In genomic region chrX:103722437-103722836, GRCm38 (mm10) we compare ENCODE assay signal across 23 mouse cellular contexts.
DNase-seq lines count a peak whose midpoint lies in the region; ATAC-seq and TF ChIP-seq lines count a peak whose summit lies in the region.
"Had no signal": no experiment of that assay in that cellular context is flagged by ENCODE, and none has a peak within 500 bp of the region (broad histone marks: within the 10 kb centered on the region; RNA-seq: fewer than 3 reads in every experiment).

No protein-coding gene starts in this region.

- no peak overlapping the region for H3K9ac ChIP-seq in kidney, embryonic 16.5 days (replicated peaks; ENCODE audit: low read length)
- H3K9ac ChIP-seq in liver, embryonic 15.5 days, result no peak overlapping the region
- H3K9ac ChIP-seq: embryonic facial prominence, embryonic 13.5 days; forebrain, embryonic 12.5 days; hindbrain, embryonic 13.5 days; midbrain, embryonic 15.5 days; neural tube, embryonic 12.5 days had no signal

- no peak overlapping the region for H3K4me2 ChIP-seq in kidney, embryonic 16.5 days (replicated peaks; ENCODE audit: low read depth, low read length)
- no peak overlapping the region for H3K4me2 ChIP-seq in liver, embryonic 15.5 days
- H3K4me2 ChIP-seq: embryonic facial prominence, embryonic 13.5 days; forebrain, embryonic 12.5 days; hindbrain, embryonic 13.5 days; midbrain, embryonic 15.5 days; neural tube, embryonic 12.5 days had no signal

- peak; percentile 90 for DNase-seq in kidney, adult 2 months
- DNase-seq in kidney, postnatal 14 days, result peak; percentile 74
- no peak for DNase-seq in cerebellum, adult 11-12 months
- DNase-seq in urinary bladder, adult 2 months (ENCODE audit: low spot score), result no peak
- DNase-seq: cerebellum, adult 2 months; cerebellum, postnatal 25 days; embryo, embryonic 11 days; gastrocnemius, postnatal 25 days; heart, adult 2 months; lung, adult 18-20 months; retina, postnatal 1 day; right cerebral cortex, postnatal 25 days had no signal

- H3K27me3 ChIP-seq in kidney, adult 2 months (replicated peaks; ENCODE audit: control insufficient read depth, insufficient read depth, low read length), result no peaks in the 10 kb centered on the region
- H3K27me3 ChIP-seq in kidney, embryonic 16.5 days (ENCODE audit: insufficient read depth, low read length), result peaks cover 33% of the 10 kb centered on the region
- H3K27me3 ChIP-seq in liver, embryonic 15.5 days, result peaks cover 19% of the 10 kb centered on the region

- no peaks in the 10 kb centered on the region for H3K36me3 ChIP-seq in kidney, adult 2 months (ENCODE audit: control insufficient read depth, insufficient read depth, low read length)
- no peaks in the 10 kb centered on the region for H3K36me3 ChIP-seq in kidney, embryonic 16.5 days (ENCODE audit: insufficient read depth, low read length)
- H3K36me3 ChIP-seq in liver, embryonic 15.5 days (replicated peaks), result no peaks in the 10 kb centered on the region
- H3K36me3 ChIP-seq: embryonic facial prominence, embryonic 13.5 days; forebrain, embryonic 12.5 days; hindbrain, embryonic 13.5 days; limb, embryonic 10.5 days; midbrain, embryonic 15.5 days; neural tube, embryonic 12.5 days had no signal

- peak overlapping the region; percentile 64; the same call in 1 of the 2 replicates for H3K27ac ChIP-seq in kidney, adult 2 months (ENCODE audit: insufficient read depth, low read depth, low read length)
- no peak overlapping the region for H3K27ac ChIP-seq in kidney, embryonic 16.5 days (ENCODE audit: low read length)
- no peak overlapping the region for H3K27ac ChIP-seq in liver, embryonic 15.5 days (replicated peaks)
- H3K27ac ChIP-seq: embryonic facial prominence, embryonic 13.5 days; forebrain, embryonic 12.5 days; heart, adult 2 months; hindbrain, embryonic 13.5 days; limb, embryonic 10.5 days; macrophage; midbrain, embryonic 15.5 days; neural tube, embryonic 12.5 days had no signal

- H3K9me3 ChIP-seq in kidney, embryonic 16.5 days (ENCODE audit: low read length), result no peaks in the 10 kb centered on the region
- no peaks in the 10 kb centered on the region for H3K9me3 ChIP-seq in liver, embryonic 15.5 days (replicated peaks)
- H3K9me3 ChIP-seq: embryonic facial prominence, embryonic 13.5 days; forebrain, embryonic 12.5 days; hindbrain, embryonic 13.5 days; limb, embryonic 10.5 days; midbrain, embryonic 15.5 days; neural tube, embryonic 12.5 days had no signal

- WGBS in kidney, adult 2 months, result 58% methylated on average over 2 of the region's 2 CpGs
- 79% methylated on average over 2 of the region's 2 CpGs for WGBS in kidney, embryonic 16.5 days
- WGBS in liver, embryonic 15.5 days (ENCODE audit: insufficient replicate concordance), result 34% methylated on average over 2 of the region's 2 CpGs

- H3K4me3 ChIP-seq in kidney, adult 2 months (ENCODE audit: insufficient read depth, low read depth, low read length), result no peak overlapping the region
- no peak overlapping the region for H3K4me3 ChIP-seq in kidney, embryonic 16.5 days (ENCODE audit: low read length)
- no peak overlapping the region for H3K4me3 ChIP-seq in liver, embryonic 15.5 days (replicated peaks)
- H3K4me3 ChIP-seq: embryonic facial prominence, embryonic 13.5 days; erythroblast, embryonic 14.5 days; forebrain, embryonic 12.5 days; heart, adult 2 months; hindbrain, embryonic 13.5 days; limb, embryonic 10.5 days; midbrain, embryonic 15.5 days; neural tube, embryonic 12.5 days had no signal

- TF ChIP-seq CTCF in kidney, adult 2 months (conservative IDR thresholded peaks at IDR 0.05; ENCODE audit: insufficient read depth, insufficient read length, low read depth, low read length), result no peak

- TF ChIP-seq POLR2A in kidney, adult 2 months (IDR thresholded peaks at IDR 0.05; ENCODE audit: low read depth, low read length), result no peak

- peaks cover 3% of the 10 kb centered on the region; the same call in 1 of the 2 replicates for H3K4me1 ChIP-seq in kidney, adult 2 months (ENCODE audit: control insufficient read depth, insufficient read depth, low read length)
- H3K4me1 ChIP-seq in kidney, embryonic 16.5 days (ENCODE audit: insufficient read depth, low read length), result no peaks in the 10 kb centered on the region
- no peaks in the 10 kb centered on the region for H3K4me1 ChIP-seq in liver, embryonic 15.5 days (replicated peaks)
- H3K4me1 ChIP-seq: hindbrain, embryonic 13.5 days; midbrain, embryonic 15.5 days; neural tube, embryonic 12.5 days had no signal

- ATAC-seq in kidney, embryonic 16.5 days (ENCODE audit: low FRiP score, low TSS enrichment), result no peak
- ATAC-seq in granulocyte monocyte progenitor cell, adult 5-6 weeks (replicated peaks; ENCODE audit: poor library complexity, severe bottlenecking), result peak; percentile 40
- ATAC-seq in liver, embryonic 15.5 days (ENCODE audit: insufficient read depth), result peak; percentile 76
- ATAC-seq: midbrain, embryonic 15.5 days had no signal

Comparison
In these comparisons a context has a peak if more than half of its experiments do, and no peak if none do; other contexts are left out.
1. DNase-seq: peak in kidney, adult 2 months (single experiment) and kidney, postnatal 14 days (single experiment); none in cerebellum, adult 11-12 months (single experiment) and urinary bladder, adult 2 months (single experiment).